Mouse (Mus musculus) embryo, embryonic 10 days (tissue): Measurements from ENCODE around the gene Eif3a.

Source experiments
- DNase-seq: peaks from one replicate; pipeline ENCODE4 v3.0.0-alpha.2; 2015; ENCODE audit warnings: low spot score

The Eif3a gene

GRCm38 (mm10) chr19:60790551-60791161, at the start of gene Eif3a:
Gene Eif3a, minus strand, starts transcription at chr19:60790658.
- DNase-seq = peak; percentile 90

- DNase-seq = peak; percentile 83
These were observed 47.3 kb upstream of the Eif3a start for GRCm38 (mm10) chr19:60837747-60838146.

GRCm38 (mm10) chr19:60818677-60819076, 28.2 kb upstream of the Eif3a start:
- DNase-seq = no peak

- DNase-seq = no peak
These were observed 22.7 kb upstream of the Eif3a start for GRCm38 (mm10) chr19:60813133-60813532.

GRCm38 (mm10) chr19:60812036-60812389, 21.6 kb upstream of the Eif3a start:
- peak; percentile 29 for DNase-seq

GRCm38 (mm10) chr19:60811098-60812035, 20.9 kb upstream of the Eif3a start, which contains the start of gene Fam45a:
Gene Fam45a, plus strand, starts transcription at chr19:60811585.
- peak; percentile 96 for DNase-seq

- no peak for DNase-seq
These were observed 19.5 kb upstream of the Eif3a start for GRCm38 (mm10) chr19:60809927-60810326.

GRCm38 (mm10) chr19:60804903-60805302, 14.4 kb upstream of the Eif3a start:
- DNase-seq = no peak

- DNase-seq = no peak
These were observed 9.6 kb upstream of the Eif3a start for GRCm38 (mm10) chr19:60799867-60800569.

- no peak for DNase-seq
These were observed 7.0 kb upstream of the Eif3a start for GRCm38 (mm10) chr19:60797415-60797814.

- DNase-seq = no peak
These were observed 4.8 kb upstream of the Eif3a start for GRCm38 (mm10) chr19:60795244-60795643.

GRCm38 (mm10) chr19:60793170-60793707, 2.8 kb upstream of the Eif3a start:
- no peak for DNase-seq

GRCm38 (mm10) chr19:60791164-60791563, 706 bp upstream of the Eif3a start:
- no peak for DNase-seq

GRCm38 (mm10) chr19:60789919-60790506, 445 bp downstream of the Eif3a start:
- DNase-seq = peak; percentile 60

GRCm38 (mm10) chr19:60789452-60789851, 1.0 kb downstream of the Eif3a start:
- no peak for DNase-seq

GRCm38 (mm10) chr19:60788214-60788960, 2.1 kb downstream of the Eif3a start:
- peak; percentile 20 for DNase-seq

- DNase-seq = no peak
These were observed 2.9 kb downstream of the Eif3a start for GRCm38 (mm10) chr19:60787465-60788150.

GRCm38 (mm10) chr19:60784712-60785111, 5.7 kb downstream of the Eif3a start:
- no peak for DNase-seq

- DNase-seq = no peak
These were observed 8.4 kb downstream of the Eif3a start for GRCm38 (mm10) chr19:60782034-60782433.

- DNase-seq = no peak
These were observed 17.1 kb downstream of the Eif3a start for GRCm38 (mm10) chr19:60773366-60773765.
